Mouse (Mus musculus): ENCODE measurements around the gene Rprd2. TPM values are rescaled to one million over a fixed set of nuclear protein-coding genes. Genes with fewer than 3 reads are reported as not detected.
A peak's percentile ranks its signal among the peaks of the same experiment; 100 is the strongest.
"Not testable (repeated sequence)": the region's sequence is repeated elsewhere in the genome, so short reads cannot be mapped to it uniquely, and the experiment has no call there.

Gene Rprd2
- total RNA-seq (2021): 10 to 100 TPM; 49.1 to 51.4 TPM
- long read RNA-seq, experiment 1, transcript Rprd2-202 (9 exons, 3,298 nt): major isoform, 18 of 26 reads
- long read RNA-seq, experiment 1, partial matches to known transcripts: 1 of 26 reads
- long read RNA-seq, experiment 1, other reads (novel, unspliced or antisense): 7 of 26 reads
- long read RNA-seq, experiment 2, transcript Rprd2-202 (9 exons, 3,298 nt): major isoform, 18 of 32 reads
- long read RNA-seq, experiment 2, partial matches to known transcripts: 5 of 32 reads
- long read RNA-seq, experiment 2, other reads (novel, unspliced or antisense): 9 of 32 reads

DNA sequence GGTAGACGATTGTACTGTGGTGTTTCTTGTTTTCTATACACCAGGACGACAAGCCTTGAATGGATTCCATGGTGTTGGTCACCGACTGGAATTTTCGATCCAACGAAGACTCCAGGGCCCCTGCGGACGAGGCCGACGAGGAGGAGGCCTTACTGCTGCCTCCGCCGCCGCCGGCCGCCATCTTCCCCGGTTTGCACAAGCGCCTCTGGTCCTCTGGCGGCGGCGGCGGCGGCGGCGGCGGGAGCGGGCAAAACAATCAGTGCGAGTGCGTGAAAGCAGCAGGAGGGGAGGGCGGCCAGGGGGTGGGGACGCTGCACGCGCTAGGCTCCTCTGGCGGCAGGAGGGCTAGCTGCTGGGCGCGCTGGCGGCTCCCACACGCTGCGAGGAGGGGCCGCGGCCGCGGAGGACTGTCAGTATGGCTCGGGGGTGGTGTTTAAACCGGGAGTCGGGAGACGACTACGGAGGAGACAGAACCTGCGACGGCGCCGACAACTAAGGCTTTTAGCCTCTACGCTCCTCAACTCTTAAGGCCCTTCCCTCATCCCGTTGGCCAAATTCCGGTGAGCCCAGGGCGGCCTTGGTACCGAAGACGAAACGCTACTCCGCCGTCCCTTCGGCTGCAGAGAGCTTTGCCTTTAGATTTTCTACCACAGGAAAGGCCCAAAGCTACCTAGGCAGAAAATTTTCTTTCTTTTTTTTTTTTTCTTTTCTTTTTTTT, at the start of gene Rprd2:
Gene Rprd2 (minus strand): TSS at position 293 of the 718 bp plus-strand sequence.
- peak; percentile 62 to 82 for DNase-seq (ENCODE audit: low spot score in 2 of 2)

GRCm38 (mm10) chr3:95867408-95867807, 48.7 kb upstream of the Rprd2 start:
- DNase-seq (ENCODE audit: low spot score in 2 of 2): no peak

- DNase-seq (ENCODE audit: low spot score in 2 of 2): no peak
Measured at GRCm38 (mm10) chr3:95866071-95866470, 47.4 kb upstream of the Rprd2 start.

GRCm38 (mm10) chr3:95865571-95865970, 46.9 kb upstream of the Rprd2 start:
- no peak for DNase-seq (ENCODE audit: low spot score in 2 of 2)

DNA sequence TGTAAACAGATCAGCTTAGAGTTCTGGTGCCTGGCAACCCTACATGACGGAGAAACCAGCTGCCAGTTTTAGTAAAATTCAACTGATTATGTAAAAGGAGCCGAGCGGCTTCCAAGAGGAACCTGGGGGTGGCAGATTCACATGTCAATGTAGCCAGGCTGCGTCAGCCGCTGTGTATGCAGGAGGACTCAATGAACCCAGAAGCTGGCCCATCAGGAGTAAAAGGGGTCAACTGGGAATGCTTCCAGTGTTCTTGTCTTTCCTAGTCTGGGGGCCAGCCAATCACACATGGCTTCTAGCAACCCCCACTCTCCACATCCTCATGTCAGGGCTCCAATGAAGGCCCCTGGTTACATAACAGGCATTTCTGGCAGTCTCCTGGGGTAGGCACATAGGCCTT, 46.4 kb upstream of the Rprd2 start:
- no peak for DNase-seq (ENCODE audit: low spot score in 2 of 2)

DNA sequence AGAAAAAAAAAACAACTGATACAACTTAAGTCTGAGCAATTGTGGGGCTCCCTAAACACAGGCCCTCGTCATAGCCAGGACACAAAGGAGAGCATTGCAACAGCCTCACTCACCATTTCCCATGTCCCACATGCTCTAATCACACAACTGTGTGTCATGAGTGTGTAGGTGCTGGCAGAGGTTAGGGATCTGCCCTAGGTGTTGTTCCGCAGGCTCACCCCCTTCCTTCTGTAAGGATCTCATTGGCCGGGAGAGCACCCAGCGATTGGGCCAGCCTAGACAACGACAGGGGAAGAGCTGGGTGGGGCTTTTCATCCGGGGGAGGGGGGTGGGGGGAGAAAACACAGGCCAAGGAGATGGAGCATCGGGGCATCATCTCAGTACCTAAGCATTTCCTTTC, 44.9 kb upstream of the Rprd2 start:
- no peak for DNase-seq (ENCODE audit: low spot score in 2 of 2)

DNA sequence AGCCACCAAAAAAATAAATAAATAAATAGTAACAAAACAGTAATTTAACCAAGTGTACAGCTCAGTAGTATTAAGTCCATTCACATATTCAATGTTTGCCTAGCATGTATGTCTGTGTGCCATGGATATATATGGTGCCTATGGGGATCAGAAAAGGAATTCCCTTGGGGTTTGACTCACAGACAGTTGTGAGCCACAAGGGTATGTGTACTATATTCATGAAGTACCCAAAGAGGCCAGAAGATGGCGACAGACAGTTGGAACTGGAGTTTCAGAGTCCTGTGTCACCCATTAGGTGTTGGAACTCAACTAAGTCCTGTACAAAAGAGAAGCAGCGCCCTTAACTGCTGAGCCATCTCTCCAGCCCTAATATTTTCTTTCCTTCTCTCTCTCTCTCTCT, 43.1 kb upstream of the Rprd2 start:
- DNase-seq (ENCODE audit: low spot score in 2 of 2): peak; percentile 32 to 62

DNA sequence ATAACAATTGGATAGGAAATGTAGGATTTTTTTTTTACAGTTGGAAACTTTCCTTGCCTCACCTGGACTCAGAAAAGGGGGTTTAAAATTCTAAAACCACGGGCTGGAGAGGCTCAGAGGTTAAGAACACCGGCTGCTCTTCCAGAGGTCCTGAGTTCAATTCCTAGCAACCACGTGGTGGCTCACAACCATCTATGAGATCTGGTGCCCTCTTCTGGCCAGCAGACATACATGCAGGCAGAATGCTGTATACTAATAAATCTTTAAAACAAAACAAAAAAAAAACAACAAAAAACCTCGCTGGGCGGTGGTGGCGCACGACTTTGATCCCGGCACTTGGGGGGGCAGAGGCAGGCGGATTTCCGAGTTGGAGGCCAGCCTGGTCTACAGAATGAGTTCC, 42.6 kb upstream of the Rprd2 start:
- DNase-seq (ENCODE audit: low spot score in 2 of 2): no peak

DNA sequence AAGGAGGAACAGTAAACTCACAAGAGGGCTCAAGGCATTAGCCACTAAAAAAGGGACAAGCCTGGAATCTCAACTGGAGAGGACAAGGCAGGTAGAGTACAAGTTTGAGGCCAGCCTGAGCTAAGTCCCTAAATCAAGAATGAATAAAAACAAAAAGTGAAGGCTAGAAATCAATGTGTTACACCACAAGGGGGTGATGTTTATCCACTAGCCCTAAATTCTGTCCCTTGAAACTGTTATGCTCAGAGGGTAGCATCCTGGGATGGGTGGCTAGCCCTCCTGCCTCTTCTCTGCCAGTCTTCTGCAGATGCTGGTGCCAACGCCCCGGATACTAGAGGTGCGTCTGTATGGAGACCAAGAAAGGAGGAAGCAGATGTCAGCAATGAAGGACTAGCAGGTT, 41.7 kb upstream of the Rprd2 start:
- DNase-seq (ENCODE audit: low spot score in 2 of 2): no peak

GRCm38 (mm10) chr3:95858278-95858677, 39.6 kb upstream of the Rprd2 start:
- DNase-seq (ENCODE audit: low spot score in 2 of 2): not testable (repeated sequence)

- not testable (repeated sequence) for DNase-seq (ENCODE audit: low spot score in 2 of 2)
Measured at GRCm38 (mm10) chr3:95857050-95857449, 38.4 kb upstream of the Rprd2 start.

DNA sequence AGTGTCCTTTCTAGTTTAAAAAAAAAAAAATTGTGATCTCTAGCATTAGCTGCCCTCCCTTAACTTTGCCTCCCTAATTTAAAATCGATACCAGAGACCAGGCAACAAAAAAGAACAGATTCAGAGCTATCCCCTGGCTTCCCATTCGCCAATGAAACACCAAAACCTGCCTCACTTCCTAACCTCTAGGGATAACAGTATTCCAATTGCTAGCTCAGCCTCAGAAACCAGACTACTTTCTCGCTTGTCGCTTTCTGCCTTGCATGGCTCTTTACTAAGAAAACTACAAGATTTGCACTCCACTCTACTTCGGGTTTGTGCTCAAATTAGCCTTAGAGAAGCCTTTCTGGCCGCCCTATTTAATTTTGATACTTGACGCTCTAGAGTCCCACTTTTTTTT, 37.5 kb upstream of the Rprd2 start:
- DNase-seq (ENCODE audit: low spot score in 2 of 2): no peak

GRCm38 (mm10) chr3:95855502-95856089, 36.9 kb upstream of the Rprd2 start, which contains the start of gene Prpf3:
Gene Prpf3 (minus strand): TSS chr3:95855885.
- peak; percentile 93 to 96 for DNase-seq (ENCODE audit: low spot score in 2 of 2)

DNA sequence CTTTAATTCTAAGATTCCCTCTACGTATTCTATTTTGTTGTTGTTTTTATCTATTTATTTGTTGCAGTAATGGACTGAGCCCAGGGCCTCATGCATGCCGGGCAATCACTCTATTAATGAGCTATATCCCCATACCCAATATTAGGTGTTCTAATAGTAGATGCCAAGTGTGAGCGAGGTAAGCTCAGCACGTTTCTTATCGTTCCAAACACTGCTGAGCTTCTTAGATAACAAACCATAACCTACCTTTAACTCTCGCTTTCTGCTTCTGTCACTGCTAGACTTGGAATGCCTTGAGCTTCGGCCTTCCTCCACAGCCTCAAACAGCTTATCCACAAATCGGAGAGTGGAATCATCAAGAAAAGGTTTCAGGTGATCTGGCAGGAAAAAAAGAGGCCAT, 32.7 kb upstream of the Rprd2 start:
- no peak for DNase-seq (ENCODE audit: low spot score in 2 of 2)

- DNase-seq (ENCODE audit: low spot score in 2 of 2): no peak
Measured at GRCm38 (mm10) chr3:95850611-95851010, 31.9 kb upstream of the Rprd2 start.

GRCm38 (mm10) chr3:95842503-95843214, 24.0 kb upstream of the Rprd2 start:
- no peak for DNase-seq (ENCODE audit: low spot score in 2 of 2)

- DNase-seq (ENCODE audit: low spot score in 2 of 2): no peak
Measured at GRCm38 (mm10) chr3:95839250-95839649, 20.6 kb upstream of the Rprd2 start.

- no peak for DNase-seq (ENCODE audit: low spot score in 2 of 2)
Measured at GRCm38 (mm10) chr3:95829053-95829452, 10.4 kb upstream of the Rprd2 start.

DNA sequence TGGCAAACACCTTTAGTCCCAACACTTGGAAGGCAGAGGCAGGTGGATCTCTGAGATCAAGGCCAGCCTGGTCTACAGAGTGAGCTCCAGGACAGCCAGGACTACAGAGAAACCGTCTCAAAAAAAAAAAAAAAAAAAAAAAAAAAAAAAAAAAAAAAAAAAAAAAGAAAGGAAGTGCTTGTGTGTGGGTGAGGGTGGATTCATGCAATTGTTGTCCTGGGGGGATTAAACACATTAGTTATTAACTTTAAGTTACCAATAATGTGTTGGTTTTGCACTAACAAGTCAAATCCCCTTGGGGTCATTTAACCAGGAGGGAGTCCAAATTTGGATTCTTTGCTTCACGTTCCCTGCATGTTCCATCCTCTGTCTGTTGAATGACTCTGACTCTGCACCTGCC, 7.6 kb upstream of the Rprd2 start:
- DNase-seq (ENCODE audit: low spot score in 2 of 2): no peak

DNA sequence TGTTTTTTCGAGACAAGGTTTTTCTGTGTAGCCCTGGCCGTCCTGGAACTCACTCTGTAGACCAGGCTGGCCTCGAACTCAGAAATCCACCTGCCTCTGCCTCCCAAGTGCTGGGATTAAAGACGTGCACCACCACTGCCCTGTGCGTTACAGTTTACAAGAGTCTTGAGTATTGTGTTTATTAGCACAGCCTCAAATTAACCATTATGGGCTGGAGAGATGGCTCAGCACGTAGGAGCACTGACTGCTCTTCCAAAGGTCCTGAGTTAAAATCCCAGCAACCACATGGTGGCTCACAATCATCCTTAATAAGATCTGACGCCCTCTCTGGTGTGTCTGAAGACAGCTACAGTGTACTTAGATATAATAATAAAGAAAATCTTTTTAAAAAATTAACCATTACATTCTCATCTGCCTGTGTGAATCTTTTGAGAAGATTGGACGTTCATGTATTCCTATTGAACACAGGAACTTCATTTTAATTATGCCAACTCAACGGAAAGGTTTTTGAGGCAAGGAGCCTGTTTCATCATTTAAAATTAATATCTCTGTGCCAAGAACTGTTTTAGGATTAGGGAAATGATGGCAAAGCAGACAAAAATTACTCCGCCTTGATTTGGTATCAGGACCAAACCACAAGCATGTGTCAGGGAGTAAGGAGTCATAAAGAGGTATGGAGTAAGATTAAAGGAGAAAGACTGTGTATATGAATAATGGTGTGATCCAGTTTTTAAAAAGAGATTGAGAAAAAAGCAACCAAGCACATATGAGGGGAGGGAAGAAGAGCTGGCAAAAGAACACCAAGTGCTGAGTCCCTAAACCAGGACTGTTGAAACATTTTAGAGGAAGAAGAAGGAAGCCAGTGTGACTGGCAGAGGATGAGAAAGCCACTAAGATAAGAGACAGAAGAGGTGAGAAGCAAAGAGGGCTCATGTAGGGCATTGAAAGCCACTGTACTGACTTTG, 1.7 kb upstream of the Rprd2 start:
- DNase-seq (ENCODE audit: low spot score in 2 of 2): no peak

All from gastrocnemius, postnatal 4 days (tissue).